Mouse (Mus musculus): ENCODE results near the gene Fcor. TPM values are rescaled to one million over a fixed set of nuclear protein-coding genes. Genes with fewer than 3 reads are reported as not detected.
A peak's percentile ranks its signal among the peaks of the same experiment; 100 is the strongest.

The Fcor gene
- polyA plus RNA-seq, 1 experiment, result not detected

GRCm38 (mm10) chr8:3645804-3646203, 26.4 kb downstream of the Fcor start:
- Histone ChIP-seq H3K4me3 (ENCODE audit: insufficient read depth, low read depth, low read length) (no peak overlapping the region), H3K27ac (ENCODE audit: insufficient read depth, low read depth, low read length) (no peak overlapping the region), H3K4me1 (ENCODE audit: control insufficient read depth, insufficient read depth, low read length) (no peaks in the 10 kb centered on the region)
- TF ChIP-seq CTCF (IDR thresholded peaks at IDR 0.05; ENCODE audit: insufficient read depth, low read depth, low read length) (no peak), POLR2A (IDR thresholded peaks at IDR 0.05; ENCODE audit: insufficient read depth, low read depth, low read length) (no peak)
- WGBS, result 26% methylated on average over 5 of the region's 5 CpGs

GRCm38 (mm10) chr8:3631478-3631875, 40.7 kb downstream of the Fcor start:
- H3K4me3 ChIP-seq (ENCODE audit: insufficient read depth, low read depth, low read length), result peak overlapping the region; percentile 49
- TF ChIP-seq POLR2A (IDR thresholded peaks at IDR 0.05; ENCODE audit: insufficient read depth, low read depth, low read length) (no peak), CTCF (IDR thresholded peaks at IDR 0.05; ENCODE audit: insufficient read depth, low read depth, low read length) (no peak)
- peaks cover 10% of the 10 kb centered on the region for H3K4me1 ChIP-seq (ENCODE audit: control insufficient read depth, insufficient read depth, low read length)
- WGBS, result 19% methylated on average over 8 of the region's 8 CpGs
- H3K27ac ChIP-seq (ENCODE audit: insufficient read depth, low read depth, low read length), result no peak overlapping the region

- 3% methylated on average over 47 of the region's 47 CpGs for WGBS
- Histone ChIP-seq H3K4me1 (ENCODE audit: control insufficient read depth, insufficient read depth, low read length) (peaks cover 10% of the 10 kb centered on the region), H3K4me3 (ENCODE audit: insufficient read depth, low read depth, low read length) (peak within 1 kb of the TSS; percentile 49), H3K27ac (ENCODE audit: insufficient read depth, low read depth, low read length) (no peak within 1 kb of the TSS)
- TF ChIP-seq CTCF (IDR thresholded peaks at IDR 0.05; ENCODE audit: insufficient read depth, low read depth, low read length) (no peak), POLR2A (IDR thresholded peaks at IDR 0.05; ENCODE audit: insufficient read depth, low read depth, low read length) (peak; percentile 17; the same call in 1 of the 2 replicates)
Observed at GRCm38 (mm10) chr8:3630647-3631477, 41.3 kb downstream of the Fcor start, which contains the start of gene Stxbp2. Stxbp2 (plus strand) TSS chr8:3630955.

- Histone ChIP-seq H3K4me1 (ENCODE audit: control insufficient read depth, insufficient read depth, low read length) (peaks cover 10% of the 10 kb centered on the region), H3K4me3 (ENCODE audit: insufficient read depth, low read depth, low read length) (no peak overlapping the region), H3K27ac (ENCODE audit: insufficient read depth, low read depth, low read length) (no peak overlapping the region)
- WGBS, result 24% methylated on average over 5 of the region's 5 CpGs
- TF ChIP-seq POLR2A (IDR thresholded peaks at IDR 0.05; ENCODE audit: insufficient read depth, low read depth, low read length) (no peak), CTCF (IDR thresholded peaks at IDR 0.05; ENCODE audit: insufficient read depth, low read depth, low read length) (no peak)
Observed at GRCm38 (mm10) chr8:3628014-3628413, 44.1 kb downstream of the Fcor start.

- Histone ChIP-seq H3K27ac (ENCODE audit: insufficient read depth, low read depth, low read length) (no peak overlapping the region), H3K4me1 (ENCODE audit: control insufficient read depth, insufficient read depth, low read length) (peaks cover 10% of the 10 kb centered on the region), H3K4me3 (ENCODE audit: insufficient read depth, low read depth, low read length) (no peak overlapping the region)
- TF ChIP-seq CTCF (IDR thresholded peaks at IDR 0.05; ENCODE audit: insufficient read depth, low read depth, low read length) (no peak), POLR2A (IDR thresholded peaks at IDR 0.05; ENCODE audit: insufficient read depth, low read depth, low read length) (no peak)
- 56% methylated on average over 5 of the region's 5 CpGs for WGBS
Observed at GRCm38 (mm10) chr8:3626971-3627370, 45.2 kb downstream of the Fcor start.

- TF ChIP-seq CTCF (IDR thresholded peaks at IDR 0.05; ENCODE audit: insufficient read depth, low read depth, low read length) (no peak), POLR2A (IDR thresholded peaks at IDR 0.05; ENCODE audit: insufficient read depth, low read depth, low read length) (no peak)
- H3K27ac ChIP-seq (ENCODE audit: insufficient read depth, low read depth, low read length), result no peak within 1 kb of the TSS
- H3K4me3 ChIP-seq (ENCODE audit: insufficient read depth, low read depth, low read length), result no peak within 1 kb of the TSS
- H3K4me1 ChIP-seq (ENCODE audit: control insufficient read depth, insufficient read depth, low read length), result peaks cover under 1% of the 10 kb centered on the region
- WGBS, result 63% methylated on average over 1 of the region's 1 CpGs
Observed at GRCm38 (mm10) chr8:3625445-3625844, 46.7 kb downstream of the Fcor start, which contains the start of gene Pcp2. Pcp2 (minus strand) TSS chr8:3625545.

- Histone ChIP-seq H3K27ac (ENCODE audit: insufficient read depth, low read depth, low read length) (no peak overlapping the region), H3K4me3 (ENCODE audit: insufficient read depth, low read depth, low read length) (no peak overlapping the region), H3K4me1 (ENCODE audit: control insufficient read depth, insufficient read depth, low read length) (peaks cover 2% of the 10 kb centered on the region)
- 63% methylated on average over 8 of the region's 8 CpGs for WGBS
- TF ChIP-seq CTCF (IDR thresholded peaks at IDR 0.05; ENCODE audit: insufficient read depth, low read depth, low read length) (no peak), POLR2A (IDR thresholded peaks at IDR 0.05; ENCODE audit: insufficient read depth, low read depth, low read length) (no peak)
Observed at GRCm38 (mm10) chr8:3622119-3622518, 50.0 kb downstream of the Fcor start.

- H3K4me3 ChIP-seq (ENCODE audit: insufficient read depth, low read depth, low read length), result peak within 1 kb of the TSS; percentile 82
- H3K4me1 ChIP-seq (ENCODE audit: control insufficient read depth, insufficient read depth, low read length), result peaks cover 2% of the 10 kb centered on the region
- no peak within 1 kb of the TSS for H3K27ac ChIP-seq (ENCODE audit: insufficient read depth, low read depth, low read length)
- WGBS, result under 1% methylated on average over 37 of the region's 37 CpGs
- TF ChIP-seq POLR2A (IDR thresholded peaks at IDR 0.05; ENCODE audit: insufficient read depth, low read depth, low read length), result peak; percentile 35
- no peak for TF ChIP-seq CTCF (IDR thresholded peaks at IDR 0.05; ENCODE audit: insufficient read depth, low read depth, low read length)
Observed at GRCm38 (mm10) chr8:3621199-3621970, 50.8 kb downstream of the Fcor start, which contains the start of the genes Xab2 and Pet100. Xab2 (minus strand) TSS chr8:3621316. Pet100 (plus strand) TSS chr8:3621548.

Other genes with a start within 250 kb of the Fcor start
- not detected in 2 replicates for gene Pex11g, start 204.7 kb downstream of the Fcor start, polyA plus RNA-seq (2012; ENCODE audit: insufficient read depth, insufficient read length, low replicate concordance, missing spikeins)
- not detected in 2 replicates for gene Tex45, start 201.5 kb downstream of the Fcor start, polyA plus RNA-seq (2012; ENCODE audit: insufficient read depth, insufficient read length, low replicate concordance, missing spikeins)
- gene Zfp358, start 179.2 kb downstream of the Fcor start, polyA plus RNA-seq (2012; ENCODE audit: insufficient read depth, insufficient read length, low replicate concordance, missing spikeins), result not detected in 2 replicates
- 296 TPM in 1 of 2 replicates, not detected in the other for gene Mcoln1, start 171.9 kb downstream of the Fcor start, polyA plus RNA-seq (2012; ENCODE audit: insufficient read depth, insufficient read length, low replicate concordance, missing spikeins)
- gene Pnpla6, start 157.0 kb downstream of the Fcor start, polyA plus RNA-seq (2012; ENCODE audit: insufficient read depth, insufficient read length, low replicate concordance, missing spikeins), result not detected in 2 replicates
- not detected in 2 replicates for gene C330021F23Rik, start 104.4 kb downstream of the Fcor start, polyA plus RNA-seq (2012; ENCODE audit: insufficient read depth, insufficient read length, low replicate concordance, missing spikeins)
- gene Camsap3, start 85.1 kb downstream of the Fcor start, polyA plus RNA-seq (2012; ENCODE audit: insufficient read depth, insufficient read length, low replicate concordance, missing spikeins), result not detected in 2 replicates
- gene Xab2, start 51.0 kb downstream of the Fcor start, polyA plus RNA-seq (2012; ENCODE audit: insufficient read depth, insufficient read length, low replicate concordance, missing spikeins), result not detected in 2 replicates
- gene Pet100, start 50.8 kb downstream of the Fcor start, polyA plus RNA-seq (2012; ENCODE audit: insufficient read depth, insufficient read length, low replicate concordance, missing spikeins), result not detected in 2 replicates
- gene Pcp2, start 46.8 kb downstream of the Fcor start, polyA plus RNA-seq (2012; ENCODE audit: insufficient read depth, insufficient read length, low replicate concordance, missing spikeins), result not detected in 2 replicates
- not detected in 2 replicates for gene Stxbp2, start 41.4 kb downstream of the Fcor start, polyA plus RNA-seq (2012; ENCODE audit: insufficient read depth, insufficient read length, low replicate concordance, missing spikeins)
- not detected in 2 replicates for gene Retn, start 16.6 kb downstream of the Fcor start, polyA plus RNA-seq (2012; ENCODE audit: insufficient read depth, insufficient read length, low replicate concordance, missing spikeins)
- gene Mcemp1, start 6.6 kb downstream of the Fcor start, polyA plus RNA-seq (2012; ENCODE audit: insufficient read depth, insufficient read length, low replicate concordance, missing spikeins), result not detected in 2 replicates
- not detected in 2 replicates for gene Trappc5, start 3.9 kb upstream of the Fcor start, polyA plus RNA-seq (2012; ENCODE audit: insufficient read depth, insufficient read length, low replicate concordance, missing spikeins)
- not detected in 2 replicates for gene Fcer2a, start 21.8 kb upstream of the Fcor start, polyA plus RNA-seq (2012; ENCODE audit: insufficient read depth, insufficient read length, low replicate concordance, missing spikeins)
- not detected in 2 replicates for gene Clec4g, start 48.3 kb upstream of the Fcor start, polyA plus RNA-seq (2012; ENCODE audit: insufficient read depth, insufficient read length, low replicate concordance, missing spikeins)
- gene Cd209a, start 76.6 kb upstream of the Fcor start, polyA plus RNA-seq (2012; ENCODE audit: insufficient read depth, insufficient read length, low replicate concordance, missing spikeins), result not detected in 2 replicates
- not detected in 2 replicates for gene Cd209e, start 181.9 kb upstream of the Fcor start, polyA plus RNA-seq (2012; ENCODE audit: insufficient read depth, insufficient read length, low replicate concordance, missing spikeins)
- gene Cd209d, start 206.2 kb upstream of the Fcor start, polyA plus RNA-seq (2012; ENCODE audit: insufficient read depth, insufficient read length, low replicate concordance, missing spikeins), result not detected in 2 replicates